ENCODE assay signal across 14 mouse cellular contexts in the genomic region with DNA sequence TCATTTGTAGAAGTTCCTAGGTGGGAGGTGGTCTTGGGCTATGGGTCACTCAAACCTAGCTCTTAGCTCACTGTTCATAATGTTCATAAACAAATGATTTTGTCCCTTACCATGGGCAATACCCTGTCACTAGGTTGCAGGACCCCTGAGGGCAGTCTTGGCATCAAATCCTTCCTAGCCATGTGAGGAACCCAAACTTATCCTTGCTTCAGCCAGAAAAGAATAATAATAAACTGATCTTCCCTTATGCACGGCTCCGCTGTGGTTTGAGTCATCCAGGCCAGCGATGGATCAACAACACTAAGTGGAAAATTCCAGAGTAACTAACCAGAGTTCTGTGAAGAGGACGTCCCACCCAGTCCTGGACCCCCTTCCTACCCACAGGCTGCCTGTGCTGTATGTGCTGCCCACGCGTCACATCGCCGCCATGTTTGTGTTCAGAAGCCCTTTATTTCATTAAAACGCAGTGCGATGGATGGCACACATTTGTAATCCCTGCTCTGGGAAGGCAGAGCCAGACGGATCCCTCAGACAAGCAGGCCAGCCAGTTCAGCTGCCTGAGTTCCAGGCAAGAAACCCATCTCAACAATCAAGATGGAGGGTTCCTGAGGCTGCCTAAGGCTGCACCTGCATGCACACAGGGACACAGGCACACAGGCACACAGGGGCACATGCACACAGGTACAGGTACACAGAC. TPM values are rescaled to one million over a fixed set of nuclear protein-coding genes. Genes with fewer than 3 reads are reported as not detected.
"Had no signal": no experiment of that assay in that cellular context is flagged by ENCODE, and none has a peak within 500 bp of the region (broad histone marks: within the 10 kb centered on the region; RNA-seq: fewer than 3 reads in every experiment).

No protein-coding gene starts in this region.

- ATAC-seq: intestine, postnatal 0 days; lung, postnatal 0 days had no signal

- H3K9me3 ChIP-seq: limb, embryonic 10.5 days; liver, embryonic 15.5 days; midbrain, embryonic 13.5 days; neural tube, embryonic 12.5 days had no signal

- DNase-seq: kidney, adult 8-10 months; kidney, postnatal 25 days; lung, adult 2 months; lung, postnatal 36 days; right cerebral cortex, postnatal 14 days; thymus, postnatal 36 days had no signal

- H3K4me3 ChIP-seq: limb, embryonic 10.5 days; liver, embryonic 15.5 days; midbrain, embryonic 13.5 days; myocyte; neural tube, embryonic 12.5 days had no signal

- H3K27me3 ChIP-seq: midbrain, embryonic 13.5 days; neural tube, embryonic 12.5 days had no signal

- H3K4me1 ChIP-seq: liver, embryonic 15.5 days had no signal

- H3K36me3 ChIP-seq: limb, embryonic 10.5 days; liver, embryonic 15.5 days; midbrain, embryonic 13.5 days had no signal

RNA-seq across cellular contexts. Expression of a gene that starts 25.0 kb away (rescaled TPM):
- total RNA-seq: megakaryocyte progenitor cell, adult 5-6 weeks had no signal
- polyA plus RNA-seq: myocyte had no signal
